Mouse (Mus musculus): Measurements from ENCODE around the gene Cd200r4. TPM values are rescaled to one million over a fixed set of nuclear protein-coding genes. Genes with fewer than 3 reads are reported as not detected.
"Not testable (repeated sequence)": the region's sequence is repeated elsewhere in the genome, so short reads cannot be mapped to it uniquely, and the experiment has no call there.

Gene Cd200r4
- polyA plus RNA-seq, 1 experiment from 2014 or later, result not detected

DNA sequence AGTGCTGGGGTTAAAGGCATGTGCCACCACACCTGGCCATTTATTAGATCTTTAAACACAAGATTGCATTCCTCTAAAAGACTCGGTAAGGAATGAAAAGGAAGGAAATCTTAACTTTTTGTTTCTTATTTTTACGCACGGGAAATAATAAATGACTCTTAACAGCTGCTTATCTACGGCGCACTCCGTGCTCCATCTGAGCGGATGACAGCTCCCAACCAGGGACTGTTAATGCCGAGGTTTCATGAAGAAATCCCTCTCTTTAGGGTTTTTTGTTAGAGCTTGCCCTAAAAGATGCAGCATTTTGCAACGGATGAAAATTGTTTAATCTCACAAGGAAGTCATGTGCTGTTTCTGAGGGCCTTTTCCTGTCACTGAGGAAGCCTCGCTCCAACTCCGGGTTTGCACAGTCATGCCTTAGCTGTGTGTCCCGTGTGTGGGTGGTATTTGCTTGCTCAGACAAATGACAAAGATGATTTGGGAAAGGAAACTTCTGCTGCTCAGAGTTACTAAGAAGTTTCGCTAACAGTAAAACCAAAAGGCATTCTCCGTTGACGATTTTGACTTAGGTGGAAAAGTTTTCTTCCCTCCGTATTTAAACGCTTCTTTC lies 32.9 kb upstream of the Cd200r4 start:
- DNase-seq (ENCODE audit: low spot score) (no peak), ATAC-seq (ENCODE audit: low FRiP score) (no peak)
- no peaks in the 10 kb centered on the region for H3K36me3 ChIP-seq (replicated peaks; ENCODE audit: control insufficient read depth, insufficient read depth)
- H3K4me2 ChIP-seq (replicated peaks), result no peak overlapping the region
- H3K9ac ChIP-seq, result no peak overlapping the region
- H3K27me3 ChIP-seq (ENCODE audit: control insufficient read depth, insufficient read depth, low read length), result no peaks in the 10 kb centered on the region
- H3K9me3 ChIP-seq (ENCODE audit: control insufficient read depth, low read length), result no peaks in the 10 kb centered on the region
- H3K4me1 ChIP-seq (replicated peaks; ENCODE audit: control insufficient read depth, insufficient read depth, low read length), result no peaks in the 10 kb centered on the region
- H3K27ac ChIP-seq, result no peak overlapping the region
- no peak overlapping the region for H3K4me3 ChIP-seq (replicated peaks; ENCODE audit: low read length)
- 84% methylated on average over 17 of the region's 17 CpGs for WGBS

DNA sequence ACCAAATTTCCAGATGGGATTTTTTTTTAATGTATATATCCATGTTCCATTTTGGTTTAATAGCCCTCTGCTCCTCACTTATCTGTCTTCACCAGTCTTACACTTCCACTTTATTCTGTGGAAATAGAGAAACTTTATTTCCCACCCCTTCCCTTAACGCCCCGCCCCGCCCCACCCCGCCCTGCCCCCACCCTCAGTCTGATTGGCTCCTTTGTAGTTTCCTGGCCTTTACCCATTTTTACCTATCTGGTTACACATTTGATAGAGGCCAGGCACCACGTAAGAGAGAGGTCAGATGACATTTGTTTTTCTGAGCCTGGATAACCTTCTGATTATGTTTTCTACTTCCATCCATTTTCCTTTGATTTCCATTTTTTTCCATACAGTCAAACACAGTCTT lies 32.0 kb upstream of the Cd200r4 start:
- Histone ChIP-seq H3K36me3 (replicated peaks; ENCODE audit: control insufficient read depth, insufficient read depth) (no peaks in the 10 kb centered on the region), H3K4me2 (replicated peaks) (no peak overlapping the region)
- WGBS, result 93% methylated on average over 5 of the region's 5 CpGs

DNA sequence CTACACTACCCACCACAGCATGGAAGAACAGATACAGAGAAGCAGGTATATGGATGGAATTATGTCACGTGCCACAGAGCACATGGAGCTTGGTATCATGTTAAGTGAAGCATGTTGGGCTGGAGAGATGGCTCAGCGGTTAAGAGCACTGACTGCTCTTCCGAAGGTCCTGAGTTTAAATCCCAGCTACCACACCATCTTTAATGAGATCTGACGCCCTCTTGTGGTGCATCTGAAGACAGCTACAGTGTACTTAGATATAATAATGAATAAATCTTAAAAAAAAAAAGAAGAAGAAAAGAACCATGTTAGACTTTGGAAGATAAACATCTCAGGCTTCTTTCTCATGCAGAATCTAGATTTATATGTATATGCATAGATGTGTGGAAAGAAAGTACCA lies 30.8 kb upstream of the Cd200r4 start:
- Histone ChIP-seq H3K4me1 (replicated peaks; ENCODE audit: control insufficient read depth, insufficient read depth, low read length) (no peaks in the 10 kb centered on the region), H3K9ac (no peak overlapping the region), H3K27ac (no peak overlapping the region), H3K36me3 (replicated peaks; ENCODE audit: control insufficient read depth, insufficient read depth) (no peaks in the 10 kb centered on the region), H3K4me2 (replicated peaks) (no peak overlapping the region), H3K4me3 (replicated peaks; ENCODE audit: low read length) (no peak overlapping the region), H3K27me3 (ENCODE audit: control insufficient read depth, insufficient read depth, low read length) (no peaks in the 10 kb centered on the region), H3K9me3 (ENCODE audit: control insufficient read depth, low read length) (no peaks in the 10 kb centered on the region)
- DNase-seq (ENCODE audit: low spot score) (no peak), ATAC-seq (ENCODE audit: low FRiP score) (no peak)
- WGBS, result 61% methylated on average over 4 of the region's 4 CpGs

More for the DNA sequence above, 32.0 kb upstream of the Cd200r4 start:
- Histone ChIP-seq H3K9me3 (ENCODE audit: control insufficient read depth, low read length) (no peaks in the 10 kb centered on the region), H3K27me3 (ENCODE audit: control insufficient read depth, insufficient read depth, low read length) (no peaks in the 10 kb centered on the region), H3K4me1 (replicated peaks; ENCODE audit: control insufficient read depth, insufficient read depth, low read length) (no peaks in the 10 kb centered on the region), H3K4me3 (replicated peaks; ENCODE audit: low read length) (no peak overlapping the region), H3K27ac (no peak overlapping the region), H3K9ac (no peak overlapping the region)
- ATAC-seq (ENCODE audit: low FRiP score) (no peak), DNase-seq (ENCODE audit: low spot score) (no peak)

DNA sequence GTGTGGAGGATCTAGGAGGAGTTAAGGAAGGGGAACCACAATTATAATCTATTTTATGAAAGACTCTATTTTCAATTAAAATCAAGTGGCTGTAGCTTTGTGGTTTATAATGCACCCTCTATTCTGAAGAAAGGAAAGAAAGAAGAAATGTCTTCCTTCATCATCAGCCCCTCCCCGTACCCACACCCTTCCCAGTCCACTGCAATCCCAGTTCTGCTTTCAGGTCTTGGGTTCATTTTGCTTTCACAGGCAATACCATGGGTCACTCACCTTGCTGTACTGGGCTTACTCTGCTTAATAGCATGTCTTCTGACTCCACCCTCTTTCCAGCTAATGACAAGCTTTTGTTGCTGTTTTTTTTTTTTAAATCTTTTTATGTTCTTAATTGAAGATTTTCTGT lies 24.6 kb upstream of the Cd200r4 start:
- no peak overlapping the region for H3K9ac ChIP-seq
- no peaks in the 10 kb centered on the region for H3K36me3 ChIP-seq (replicated peaks; ENCODE audit: control insufficient read depth, insufficient read depth)
- H3K9me3 ChIP-seq (ENCODE audit: control insufficient read depth, low read length), result no peaks in the 10 kb centered on the region
- no peaks in the 10 kb centered on the region for H3K4me1 ChIP-seq (replicated peaks; ENCODE audit: control insufficient read depth, insufficient read depth, low read length)
- H3K4me3 ChIP-seq (replicated peaks; ENCODE audit: low read length), result no peak overlapping the region
- 86% methylated on average over 1 of the region's 1 CpGs for WGBS
- H3K27ac ChIP-seq, result no peak overlapping the region
- ATAC-seq (ENCODE audit: low FRiP score) (no peak), DNase-seq (ENCODE audit: low spot score) (no peak)
- no peak overlapping the region for H3K4me2 ChIP-seq (replicated peaks)
- H3K27me3 ChIP-seq (ENCODE audit: control insufficient read depth, insufficient read depth, low read length), result no peaks in the 10 kb centered on the region

DNA sequence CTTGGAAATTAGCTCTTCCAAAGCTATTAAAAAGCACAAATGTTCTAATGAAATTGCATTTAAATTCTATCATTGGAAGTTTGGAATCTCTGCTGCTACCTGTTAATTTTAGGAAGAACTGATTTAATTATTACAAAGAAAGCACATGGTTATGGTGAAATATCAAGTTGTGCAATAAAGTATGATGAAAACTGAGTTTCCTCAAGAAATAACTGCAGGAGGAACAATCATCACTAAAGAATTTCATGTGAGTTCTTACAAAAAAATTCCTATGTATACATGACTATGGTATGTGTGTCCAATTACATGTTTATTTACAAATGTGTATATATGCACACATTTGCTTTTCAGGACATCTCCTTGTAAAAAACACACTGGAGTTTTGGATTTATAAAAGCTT lies 17.1 kb upstream of the Cd200r4 start:
- no peak overlapping the region for H3K4me2 ChIP-seq (replicated peaks)
- H3K27ac ChIP-seq, result no peak overlapping the region
- ATAC-seq (ENCODE audit: low FRiP score) (no peak), DNase-seq (ENCODE audit: low spot score) (no peak)
- no peaks in the 10 kb centered on the region for H3K9me3 ChIP-seq (ENCODE audit: control insufficient read depth, low read length)
- no peaks in the 10 kb centered on the region for H3K36me3 ChIP-seq (replicated peaks; ENCODE audit: control insufficient read depth, insufficient read depth)
- no peaks in the 10 kb centered on the region for H3K4me1 ChIP-seq (replicated peaks; ENCODE audit: control insufficient read depth, insufficient read depth, low read length)
- no peak overlapping the region for H3K4me3 ChIP-seq (replicated peaks; ENCODE audit: low read length)
- H3K9ac ChIP-seq, result no peak overlapping the region
- H3K27me3 ChIP-seq (ENCODE audit: control insufficient read depth, insufficient read depth, low read length), result no peaks in the 10 kb centered on the region

DNA sequence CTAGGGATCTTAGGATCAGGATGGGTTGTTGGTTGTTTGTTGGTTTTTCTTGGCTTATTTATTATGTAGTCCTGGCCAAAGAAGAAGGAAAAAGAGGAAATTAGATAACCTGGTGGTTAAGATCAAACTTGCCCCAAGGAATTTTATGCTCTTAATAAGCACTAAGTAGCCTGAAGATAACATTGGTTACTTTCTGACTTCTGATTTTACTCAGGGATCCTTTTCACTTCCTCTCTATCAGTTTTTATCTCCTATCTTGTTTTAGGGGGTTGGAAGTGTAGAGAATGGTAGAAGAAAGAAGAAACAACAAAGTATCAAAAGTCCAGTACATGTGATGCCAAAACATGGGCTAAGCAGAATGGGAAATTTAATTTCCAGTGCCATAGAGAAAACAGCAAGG lies 5.6 kb upstream of the Cd200r4 start:
- Histone ChIP-seq H3K4me2 (replicated peaks) (no peak overlapping the region), H3K4me1 (replicated peaks; ENCODE audit: control insufficient read depth, insufficient read depth, low read length) (no peaks in the 10 kb centered on the region), H3K27ac (no peak overlapping the region), H3K4me3 (replicated peaks; ENCODE audit: low read length) (no peak overlapping the region), H3K27me3 (ENCODE audit: control insufficient read depth, insufficient read depth, low read length) (no peaks in the 10 kb centered on the region), H3K36me3 (replicated peaks; ENCODE audit: control insufficient read depth, insufficient read depth) (no peaks in the 10 kb centered on the region), H3K9me3 (ENCODE audit: control insufficient read depth, low read length) (no peaks in the 10 kb centered on the region), H3K9ac (no peak overlapping the region)
- ATAC-seq (ENCODE audit: low FRiP score) (no peak), DNase-seq (ENCODE audit: low spot score) (no peak)

DNA sequence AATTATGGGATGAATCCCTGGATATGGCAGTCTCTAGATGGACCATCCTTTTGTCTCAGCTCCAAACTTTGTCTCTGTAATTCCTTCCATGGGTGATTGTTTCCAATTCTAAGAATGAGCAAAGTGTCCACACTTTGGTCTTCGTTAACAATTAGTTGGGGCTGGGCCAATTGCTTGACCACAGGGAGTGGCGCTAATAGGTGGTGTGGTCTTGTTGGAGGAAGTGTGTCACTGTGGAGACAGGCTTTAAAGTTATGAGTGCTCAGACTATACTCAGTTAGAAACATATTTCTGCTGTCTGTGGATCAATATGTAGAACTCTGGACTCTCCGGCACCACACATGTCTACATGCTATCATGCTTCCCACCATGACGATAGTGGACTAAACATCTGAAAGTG lies 1.3 kb upstream of the Cd200r4 start:
- over 99% methylated on average over 4 of the region's 4 CpGs for WGBS
- H3K4me2 ChIP-seq (replicated peaks); H3K9me3 ChIP-seq (ENCODE audit: control insufficient read depth, low read length); H3K27ac ChIP-seq; H3K27me3 ChIP-seq (ENCODE audit: control insufficient read depth, insufficient read depth, low read length); H3K4me1 ChIP-seq (replicated peaks; ENCODE audit: control insufficient read depth, insufficient read depth, low read length); ATAC-seq (ENCODE audit: low FRiP score); DNase-seq (ENCODE audit: low spot score); H3K4me3 ChIP-seq (replicated peaks; ENCODE audit: low read length); H3K9ac ChIP-seq; H3K36me3 ChIP-seq (replicated peaks; ENCODE audit: control insufficient read depth, insufficient read depth): not testable (repeated sequence)

DNA sequence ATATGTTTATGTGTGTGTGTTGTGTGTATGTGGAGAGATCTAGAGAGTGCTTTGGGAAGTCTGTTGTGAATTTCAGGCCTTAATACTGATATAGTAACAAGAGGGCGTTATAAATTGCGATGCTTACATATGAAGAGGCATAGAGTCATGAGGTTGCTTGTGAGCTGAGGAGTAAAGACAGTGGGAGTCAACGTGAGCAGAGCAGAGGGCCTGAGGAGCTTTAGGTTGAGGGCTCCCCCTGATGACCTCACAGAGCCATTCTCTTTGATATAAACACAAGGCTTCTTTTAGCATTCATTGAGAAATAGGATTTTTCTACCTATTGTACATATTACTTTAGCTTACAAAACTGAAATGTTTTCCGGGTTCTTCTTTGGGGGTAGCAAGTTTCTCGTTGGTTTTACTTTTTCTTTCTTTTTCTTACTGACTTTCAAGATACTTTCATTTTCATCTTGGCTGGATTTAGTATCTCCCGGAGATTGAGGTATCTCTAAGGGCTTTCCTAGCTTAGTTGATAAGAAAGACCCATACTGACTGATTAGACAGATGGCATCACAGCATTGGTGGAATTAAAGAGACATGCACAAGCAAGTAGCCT lies 1.0 kb downstream of the Cd200r4 start:
- ATAC-seq (ENCODE audit: low FRiP score), result no peak
- WGBS, result 86% methylated on average over 6 of the region's 6 CpGs

DNA sequence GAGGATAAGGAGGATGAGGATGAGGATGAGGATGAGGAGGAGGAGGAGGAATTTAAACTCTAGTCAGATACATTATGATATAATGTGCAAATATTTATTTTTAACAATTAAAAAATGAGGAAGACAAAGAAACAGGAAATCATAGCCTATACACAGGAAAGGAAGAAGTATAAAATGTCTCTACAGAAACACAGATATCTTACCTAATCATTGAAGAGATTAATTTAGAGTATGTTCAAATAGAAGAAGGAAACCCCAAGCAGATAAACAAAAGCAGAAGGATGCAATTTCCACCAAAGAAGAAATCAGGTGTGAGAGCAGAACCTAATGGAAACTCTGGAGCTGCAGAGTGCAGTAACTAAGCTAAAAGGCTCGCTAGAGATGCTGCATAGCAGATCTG lies 6.5 kb downstream of the Cd200r4 start:
- H3K36me3 ChIP-seq (replicated peaks; ENCODE audit: control insufficient read depth, insufficient read depth), result no peaks in the 10 kb centered on the region
- H3K4me1 ChIP-seq (replicated peaks; ENCODE audit: control insufficient read depth, insufficient read depth, low read length), result no peaks in the 10 kb centered on the region
- no peak overlapping the region for H3K4me3 ChIP-seq (replicated peaks; ENCODE audit: low read length)
- H3K9me3 ChIP-seq (ENCODE audit: control insufficient read depth, low read length), result no peaks in the 10 kb centered on the region
- DNase-seq (ENCODE audit: low spot score) (no peak), ATAC-seq (ENCODE audit: low FRiP score) (no peak)
- H3K27ac ChIP-seq, result no peak overlapping the region
- H3K9ac ChIP-seq, result no peak overlapping the region
- no peaks in the 10 kb centered on the region for H3K27me3 ChIP-seq (ENCODE audit: control insufficient read depth, insufficient read depth, low read length)
- 59% methylated on average over 1 of the region's 1 CpGs for WGBS
- no peak overlapping the region for H3K4me2 ChIP-seq (replicated peaks)

More for the DNA sequence above, 1.0 kb downstream of the Cd200r4 start:
- Histone ChIP-seq H3K9me3 (ENCODE audit: control insufficient read depth, low read length) (no peaks in the 10 kb centered on the region), H3K4me3 (replicated peaks; ENCODE audit: low read length) (no peak overlapping the region), H3K27ac (no peak overlapping the region), H3K9ac (no peak overlapping the region), H3K4me1 (replicated peaks; ENCODE audit: control insufficient read depth, insufficient read depth, low read length) (no peaks in the 10 kb centered on the region), H3K4me2 (replicated peaks) (no peak overlapping the region), H3K36me3 (replicated peaks; ENCODE audit: control insufficient read depth, insufficient read depth) (no peaks in the 10 kb centered on the region), H3K27me3 (ENCODE audit: control insufficient read depth, insufficient read depth, low read length) (no peaks in the 10 kb centered on the region)
- DNase-seq (ENCODE audit: low spot score), result no peak

DNA sequence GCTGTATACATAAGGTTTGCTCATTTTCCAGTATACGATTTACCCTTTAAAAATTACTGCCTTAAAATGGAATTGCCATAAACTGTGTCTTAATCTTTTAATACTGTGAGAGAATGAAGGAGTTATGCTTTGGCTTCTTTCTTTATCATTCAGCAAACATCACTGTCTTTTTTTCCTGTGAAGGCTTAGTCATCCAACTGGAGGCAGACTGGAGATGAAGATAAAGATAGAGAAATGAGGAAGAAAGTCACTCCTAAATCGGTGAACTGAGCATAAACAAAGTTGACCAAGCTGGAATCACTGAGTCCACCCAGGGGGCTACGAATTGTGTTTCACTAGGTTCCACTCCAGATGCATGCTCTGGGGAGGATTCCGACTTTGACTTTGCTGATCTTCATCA lies 9.0 kb downstream of the Cd200r4 start:
- Histone ChIP-seq H3K27ac (no peak overlapping the region), H3K4me3 (replicated peaks; ENCODE audit: low read length) (no peak overlapping the region), H3K27me3 (ENCODE audit: control insufficient read depth, insufficient read depth, low read length) (no peaks in the 10 kb centered on the region), H3K4me2 (replicated peaks) (no peak overlapping the region), H3K4me1 (replicated peaks; ENCODE audit: control insufficient read depth, insufficient read depth, low read length) (no peaks in the 10 kb centered on the region), H3K9me3 (ENCODE audit: control insufficient read depth, low read length) (no peaks in the 10 kb centered on the region), H3K36me3 (replicated peaks; ENCODE audit: control insufficient read depth, insufficient read depth) (no peaks in the 10 kb centered on the region), H3K9ac (no peak overlapping the region)
- 88% methylated on average over 4 of the region's 4 CpGs for WGBS
- ATAC-seq (ENCODE audit: low FRiP score), result no peak
- no peak for DNase-seq (ENCODE audit: low spot score)

All from hindbrain, embryonic 14.5 days (tissue).